ENCODE assay signal across 8 mouse cellular contexts in the genomic region with DNA sequence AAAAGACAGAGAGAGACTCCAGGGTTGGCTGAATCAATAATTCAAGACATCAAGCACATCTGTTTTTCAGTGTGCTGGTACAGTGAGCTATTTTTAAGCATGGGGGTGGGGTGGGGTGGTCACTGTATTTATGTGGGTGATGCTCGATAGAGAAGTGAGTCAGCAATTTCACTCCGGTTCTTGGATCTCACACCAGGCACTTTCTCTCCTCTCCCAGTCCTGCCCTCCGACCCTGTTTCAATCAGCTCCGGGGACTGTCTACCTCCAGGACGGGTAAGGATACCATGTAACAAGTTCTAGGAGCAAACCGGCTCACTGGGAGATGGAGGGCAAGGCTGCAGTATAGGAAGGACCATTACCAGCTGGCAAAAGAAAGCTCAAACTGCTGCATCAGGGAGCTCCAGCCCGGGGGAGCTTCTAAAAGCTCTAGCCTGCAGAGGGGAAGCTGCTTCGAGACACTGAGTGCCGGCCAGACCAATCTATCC. TPM values are rescaled to one million over a fixed set of nuclear protein-coding genes. Genes with fewer than 3 reads are reported as not detected.
A peak's percentile ranks its signal among the peaks of the same experiment; 100 is the strongest.
DNase-seq lines count a peak whose midpoint lies in the region; ATAC-seq and TF ChIP-seq lines count a peak whose summit lies in the region.
"Had no signal": no experiment of that assay in that cellular context is flagged by ENCODE, and none has a peak within 500 bp of the region (broad histone marks: within the 10 kb centered on the region; RNA-seq: fewer than 3 reads in every experiment).

No protein-coding gene starts in this region.

- peaks cover 12% of the 10 kb centered on the region; the same call in 1 of the 2 replicates for H3K4me1 ChIP-seq in lung, embryonic 15.5 days
- H3K4me1 ChIP-seq in lung, adult 2 months (ENCODE audit: control insufficient read depth, insufficient read depth, low read length) = no peaks in the 10 kb centered on the region
- H3K4me1 ChIP-seq in bone marrow, adult 2 months (ENCODE audit: control insufficient read depth, insufficient read depth, low read length) = peaks cover 1% of the 10 kb centered on the region; the same call in 1 of the 2 replicates
- H3K4me1 ChIP-seq in hindbrain, embryonic 15.5 days (replicated peaks) = no peaks in the 10 kb centered on the region

- no peak overlapping the region for H3K4me3 ChIP-seq in lung, embryonic 15.5 days
- no peak overlapping the region for H3K4me3 ChIP-seq in lung, adult 2 months (replicated peaks; ENCODE audit: extremely low read depth, low read depth, low read length)
- peak overlapping the region; percentile 59 for H3K4me3 ChIP-seq in bone marrow, adult 2 months (replicated peaks; ENCODE audit: control insufficient read depth, low read depth, low read length)
- H3K4me3 ChIP-seq in hindbrain, embryonic 15.5 days = no peak overlapping the region

- no peak for TF ChIP-seq POLR2A in lung, adult 2 months (IDR thresholded peaks at IDR 0.05; ENCODE audit: borderline replicate concordance, extremely low read depth, low read depth, low read length)
- no peak for TF ChIP-seq POLR2A in bone marrow, adult 2 months (IDR thresholded peaks at IDR 0.05; ENCODE audit: borderline replicate concordance, control insufficient read depth, low read depth, low read length)

- no peak for TF ChIP-seq CTCF in lung, adult 2 months (IDR thresholded peaks at IDR 0.05; ENCODE audit: insufficient read depth, low read length)
- TF ChIP-seq CTCF in bone marrow, adult 2 months (IDR thresholded peaks at IDR 0.05; ENCODE audit: control insufficient read depth, insufficient read depth, low read length) = no peak

- ATAC-seq in lung, embryonic 15.5 days (ENCODE audit: borderline replicate concordance, extremely low read depth, low FRiP score, low TSS enrichment) = peak; percentile 39; the same call in 1 of the 2 replicates
- 0 out of 2 replicates have a peak, but pooled peaks have one; percentile 23 for ATAC-seq in hindbrain, embryonic 15.5 days (ENCODE audit: low FRiP score, low read depth)

- H3K27me3 ChIP-seq in lung, embryonic 15.5 days = no peaks in the 10 kb centered on the region
- H3K27me3 ChIP-seq in hindbrain, embryonic 15.5 days = no peaks in the 10 kb centered on the region

- no peaks in the 10 kb centered on the region for H3K36me3 ChIP-seq in lung, embryonic 15.5 days
- H3K36me3 ChIP-seq in hindbrain, embryonic 15.5 days = 0 out of 2 replicates have a peak, but pooled peaks cover 2% of the 10 kb centered on the region

- H3K4me2 ChIP-seq in lung, embryonic 15.5 days = no peak overlapping the region
- H3K4me2 ChIP-seq in hindbrain, embryonic 15.5 days = no peak overlapping the region

- no peak overlapping the region; the same call in 1 of the 2 replicates for H3K27ac ChIP-seq in lung, embryonic 15.5 days
- peak overlapping the region; percentile 71 for H3K27ac ChIP-seq in bone marrow, adult 2 months (ENCODE audit: control insufficient read depth, insufficient read depth, low read depth, low read length, poor library complexity)
- H3K27ac ChIP-seq in hindbrain, embryonic 15.5 days (replicated peaks) = no peak overlapping the region

- H3K9ac ChIP-seq in lung, embryonic 15.5 days = no peak overlapping the region
- no peak overlapping the region for H3K9ac ChIP-seq in hindbrain, embryonic 15.5 days

- WGBS in lung, embryonic 15.5 days = 47% methylated on average over 9 of the region's 9 CpGs
- 46% methylated on average over 9 of the region's 9 CpGs for WGBS in lung, adult 2 months
- WGBS in bone marrow, adult 2 months = 9% methylated on average over 9 of the region's 9 CpGs
- WGBS in hindbrain, embryonic 15.5 days = 72% methylated on average over 9 of the region's 9 CpGs

- no peak for DNase-seq in lung, adult 2 months
- peak; percentile 24 to 49 for DNase-seq in spleen, postnatal 36 days (ENCODE audit: low spot score in 2 of 2)
- DNase-seq in layer of hippocampus, adult 9-10 months (ENCODE audit: low spot score) = no peak
- no peak for DNase-seq in urinary bladder, postnatal 10 days (ENCODE audit: low spot score)
- DNase-seq: cerebellum, postnatal 36 days had no signal

- no peaks in the 10 kb centered on the region for H3K9me3 ChIP-seq in lung, embryonic 15.5 days
- H3K9me3 ChIP-seq in hindbrain, embryonic 15.5 days = no peaks in the 10 kb centered on the region

RNA-seq across cellular contexts. Expression of a gene that starts 10.6 kb away (rescaled TPM):
- polyA plus RNA-seq in lung, embryonic 15.5 days (2015; fragmentation: Nextera tagmentation; extraction: Ambion mirVana) = 35.9 and 38.0 TPM in 2 replicates
- polyA plus RNA-seq in lung, adult 2 months (2012; rRNA removed) = 19.1 and 19.6 TPM in 2 replicates
- 16.3 and 23.1 TPM in 2 replicates for polyA plus RNA-seq in bone marrow, adult 2 months (2011; ENCODE audit: insufficient read depth, insufficient read length, low replicate concordance, missing spikeins)
- polyA plus RNA-seq in hindbrain, embryonic 15.5 days (2015; fragmentation: Nextera tagmentation; extraction: Ambion mirVana) = 38.7 and 44.6 TPM in 2 replicates

RNA-seq across cellular contexts. Expression of a gene that starts 43.7 kb away (rescaled TPM):
- polyA plus RNA-seq in lung, embryonic 15.5 days (2015; fragmentation: Nextera tagmentation; extraction: Ambion mirVana) = 152 and 157 TPM in 2 replicates
- polyA plus RNA-seq in lung, adult 2 months (2012; rRNA removed) = 11.1 and 17.2 TPM in 2 replicates
- polyA plus RNA-seq in bone marrow, adult 2 months (2011; ENCODE audit: insufficient read depth, insufficient read length, low replicate concordance, missing spikeins) = 22.7 and 46.8 TPM in 2 replicates
- polyA plus RNA-seq in hindbrain, embryonic 15.5 days (2015; fragmentation: Nextera tagmentation; extraction: Ambion mirVana) = 325 and 337 TPM in 2 replicates

Comparison
In these comparisons a context has a peak if more than half of its experiments do, and no peak if none do; other contexts are left out.
1. DNase-seq: peak in spleen, postnatal 36 days (2 of 2); none in lung, adult 2 months (single experiment), layer of hippocampus, adult 9-10 months (single experiment) and urinary bladder, postnatal 10 days (single experiment).